Comparison of ENCODE assay signal across 8 mouse cellular contexts in genomic region chr16:50381351-50381746, GRCm38 (mm10). TPM values are rescaled to one million over a fixed set of nuclear protein-coding genes. Genes with fewer than 3 reads are reported as not detected.
DNase-seq lines count a peak whose midpoint lies in the region; ATAC-seq and TF ChIP-seq lines count a peak whose summit lies in the region.

No protein-coding gene starts in this region.

- no peaks in the 10 kb centered on the region for H3K36me3 ChIP-seq in liver, embryonic 11.5 days (ENCODE audit: control insufficient read depth, insufficient read depth, low read length)
- no peaks in the 10 kb centered on the region for H3K36me3 ChIP-seq in forebrain, postnatal 0 days (ENCODE audit: insufficient read depth)
- no peaks in the 10 kb centered on the region for H3K36me3 ChIP-seq in midbrain, embryonic 16.5 days (ENCODE audit: control insufficient read depth, insufficient read depth, low read length)

- no peak for DNase-seq in liver, embryonic 11.5 days (ENCODE audit: low spot score)
- DNase-seq in liver, result no peak
- no peak for DNase-seq in forebrain, postnatal 0 days
- peak; percentile 22 for DNase-seq in layer of hippocampus, adult 9-10 months (ENCODE audit: low spot score)
- no peak for DNase-seq in spleen, postnatal 4 days (ENCODE audit: low spot score in 2 of 2)
- no peak for DNase-seq in spleen, adult 12 weeks (ENCODE audit: low spot score)
- no peak for DNase-seq in adrenal gland, postnatal 25 days

- H3K27ac ChIP-seq in liver, embryonic 11.5 days (ENCODE audit: low read depth, low read length), result no peak overlapping the region
- H3K27ac ChIP-seq in forebrain, postnatal 0 days (ENCODE audit: low read depth, low read length), result no peak overlapping the region
- H3K27ac ChIP-seq in midbrain, embryonic 16.5 days (ENCODE audit: low read length), result no peak overlapping the region

- H3K27me3 ChIP-seq in liver, embryonic 11.5 days (replicated peaks; ENCODE audit: control insufficient read depth, insufficient read depth, low read length), result no peaks in the 10 kb centered on the region
- no peaks in the 10 kb centered on the region for H3K27me3 ChIP-seq in forebrain, postnatal 0 days (ENCODE audit: insufficient read depth, low read length)
- no peaks in the 10 kb centered on the region for H3K27me3 ChIP-seq in midbrain, embryonic 16.5 days (ENCODE audit: control insufficient read depth, insufficient read depth, low read depth, low read length)

- peak overlapping the region; percentile 19 for H3K4me2 ChIP-seq in liver, embryonic 11.5 days
- peak overlapping the region; percentile 60 for H3K4me2 ChIP-seq in forebrain, postnatal 0 days (ENCODE audit: low read depth)
- H3K4me2 ChIP-seq in midbrain, embryonic 16.5 days (ENCODE audit: low read length), result peak overlapping the region; percentile 45

- no peak overlapping the region for H3K9ac ChIP-seq in liver, embryonic 11.5 days (ENCODE audit: low read depth, low read length)
- H3K9ac ChIP-seq in forebrain, postnatal 0 days, result peak overlapping the region; percentile 37; the same call in 1 of the 2 replicates
- H3K9ac ChIP-seq in midbrain, embryonic 16.5 days (ENCODE audit: low read depth, low read length), result peak overlapping the region; percentile 21

- ATAC-seq in liver, embryonic 11.5 days (replicated peaks; ENCODE audit: low FRiP score), result no peak
- peak; percentile 85 for ATAC-seq in forebrain, postnatal 0 days
- peak; percentile 92 for ATAC-seq in midbrain, embryonic 16.5 days

- no peak for TF ChIP-seq CTCF in forebrain, postnatal 0 days (IDR thresholded peaks at IDR 0.05; ENCODE audit: low read depth)

- no peaks in the 10 kb centered on the region for H3K4me1 ChIP-seq in liver, embryonic 11.5 days (replicated peaks; ENCODE audit: control insufficient read depth, insufficient read depth, low read length)
- no peaks in the 10 kb centered on the region for H3K4me1 ChIP-seq in forebrain, postnatal 0 days (ENCODE audit: insufficient read depth)
- H3K4me1 ChIP-seq in midbrain, embryonic 16.5 days (ENCODE audit: control insufficient read depth, insufficient read depth, low read length), result peaks cover 12% of the 10 kb centered on the region

- no peaks in the 10 kb centered on the region for H3K9me3 ChIP-seq in liver, embryonic 11.5 days (ENCODE audit: control insufficient read depth, low read length)
- H3K9me3 ChIP-seq in forebrain, postnatal 0 days (ENCODE audit: low read length), result no peaks in the 10 kb centered on the region
- H3K9me3 ChIP-seq in midbrain, embryonic 16.5 days (replicated peaks; ENCODE audit: control insufficient read depth, low read length, poor library complexity, severe bottlenecking), result no peaks in the 10 kb centered on the region

- 46% methylated on average over 7 of the region's 7 CpGs for WGBS in liver, embryonic 11.5 days
- WGBS in forebrain, postnatal 0 days, result 9% methylated on average over 7 of the region's 7 CpGs
- 17% methylated on average over 7 of the region's 7 CpGs for WGBS in midbrain, embryonic 16.5 days

- no peak overlapping the region for H3K4me3 ChIP-seq in liver, embryonic 11.5 days (ENCODE audit: low read depth, low read length)
- peak overlapping the region; percentile 32 for H3K4me3 ChIP-seq in forebrain, postnatal 0 days (ENCODE audit: low read depth, low read length)
- H3K4me3 ChIP-seq in midbrain, embryonic 16.5 days (ENCODE audit: low read depth, low read length), result peak overlapping the region; percentile 24

RNA-seq across cellular contexts. Expression of gene Bbx, which starts 50.8 kb away (rescaled TPM):
- polyA plus RNA-seq in liver, embryonic 11.5 days (2014; fragmentation: Nextera tagmentation; extraction: Ambion mirVana), result 19.2 and 19.6 TPM in 2 replicates
- total RNA-seq in forebrain, postnatal 0 days (2014; rRNA removed), result 8.3 and 11.9 TPM in 2 replicates
- polyA plus RNA-seq in forebrain, postnatal 0 days (2015; fragmentation: Nextera tagmentation; extraction: Ambion mirVana), result 3.9 and 13.2 TPM in 2 replicates
- 14.7 and 17.9 TPM in 2 replicates for polyA plus RNA-seq in midbrain, embryonic 16.5 days (2015; fragmentation: Nextera tagmentation; extraction: Ambion mirVana)
- total RNA-seq in adrenal gland, postnatal 25 days (2021), result 35.0 and 46.2 TPM in 2 replicates
